Mouse (Mus musculus) lung, postnatal 0 days (tissue): ENCODE data around the gene Tmem184b.

Experiments
- CTCF ChIP-seq: IDR thresholded peaks from 2 replicates; pipeline ENCODE4 v1.5.1; 2016; ENCODE audit warnings: antibody characterized with exemption, mild to moderate bottlenecking
- EP300 ChIP-seq: IDR thresholded peaks from 2 replicates; pipeline ENCODE4 v1.6.1; 2016; ENCODE audit warnings: antibody characterized with exemption, mild to moderate bottlenecking, control low read depth

GRCm38 (mm10) chr15:79406564-79406963 is 3.2 kb upstream of the Tmem184b start:
- TF ChIP-seq CTCF = no peak
- TF ChIP-seq EP300 = no peak
